Mouse (Mus musculus): ENCODE results near the gene Actr1a.
A peak's percentile ranks its signal among the peaks of the same experiment; 100 is the strongest.

The Actr1a gene

GRCm38 (mm10) chr19:46399372-46399771 lies 3.8 kb upstream of the Actr1a start:
- no peak for DNase-seq

GRCm38 (mm10) chr19:46398401-46398800 lies 2.9 kb upstream of the Actr1a start:
- no peak for DNase-seq

- peak; percentile 48 for DNase-seq
These were observed 2.0 kb upstream of the Actr1a start for GRCm38 (mm10) chr19:46397436-46398001.

GRCm38 (mm10) chr19:46396686-46397435 lies 1.3 kb upstream of the Actr1a start, which contains the start of gene Sufu:
Gene Sufu, plus strand, starts transcription at chr19:46396896.
- peak; percentile 99 for DNase-seq

GRCm38 (mm10) chr19:46396109-46396508 lies 561 bp upstream of the Actr1a start:
- DNase-seq: no peak

GRCm38 (mm10) chr19:46394712-46395108 lies 838 bp downstream of the Actr1a start:
- no peak for DNase-seq

- DNase-seq: peak; percentile 65
These were observed 3.5 kb downstream of the Actr1a start for GRCm38 (mm10) chr19:46392018-46392417.

- DNase-seq: no peak
These were observed 5.7 kb downstream of the Actr1a start for GRCm38 (mm10) chr19:46389872-46390271.

GRCm38 (mm10) chr19:46382275-46382674 lies 13.3 kb downstream of the Actr1a start:
- DNase-seq: peak; percentile 50

GRCm38 (mm10) chr19:46375891-46376290 lies 19.7 kb downstream of the Actr1a start:
- DNase-seq: no peak

GRCm38 (mm10) chr19:46375489-46375888 lies 20.1 kb downstream of the Actr1a start:
- DNase-seq: no peak

- no peak for DNase-seq
These were observed 21.0 kb downstream of the Actr1a start for GRCm38 (mm10) chr19:46374477-46375088.

- peak; percentile 80 for DNase-seq
These were observed 26.3 kb downstream of the Actr1a start for GRCm38 (mm10) chr19:46369204-46369603.

- no peak for DNase-seq
These were observed 27.6 kb downstream of the Actr1a start for GRCm38 (mm10) chr19:46367798-46368590.

- DNase-seq: no peak
These were observed 32.1 kb downstream of the Actr1a start for GRCm38 (mm10) chr19:46363294-46364009.

- DNase-seq: no peak
These were observed 33.4 kb downstream of the Actr1a start for GRCm38 (mm10) chr19:46362104-46362503.

- no peak for DNase-seq
These were observed 37.2 kb downstream of the Actr1a start for GRCm38 (mm10) chr19:46358381-46358780.

- DNase-seq: peak; percentile 49
These were observed 37.9 kb downstream of the Actr1a start for GRCm38 (mm10) chr19:46357344-46358280.

GRCm38 (mm10) chr19:46356701-46357138 lies 38.8 kb downstream of the Actr1a start:
- DNase-seq: peak; percentile 92

GRCm38 (mm10) chr19:46350168-46350932 lies 45.2 kb downstream of the Actr1a start, which contains the start of gene 2310034G01Rik:
Gene 2310034G01Rik, minus strand, starts transcription at chr19:46350302.
- DNase-seq: peak; percentile 26
